Mouse (Mus musculus) small intestine, adult 2 months (tissue): ENCODE results near the gene Gper1. TPM values are rescaled to one million over a fixed set of nuclear protein-coding genes. Genes with fewer than 3 reads are reported as not detected.

Source experiments
- H3K27ac ChIP-seq: fragments of 200-500 bp; 2 replicates; pipeline ENCODE4 v1.5.1; 2012; ENCODE audit warnings: low read depth, low read length, control low read depth, inconsistent platforms; ENCODE audit not compliant: insufficient read depth
- H3K27me3 ChIP-seq: fragments of 200-500 bp; 2 replicates; pipeline ENCODE4 v1.6.1; 2012; ENCODE audit warnings: mild to moderate bottlenecking, moderate library complexity, low read length, inconsistent platforms; ENCODE audit not compliant: control insufficient read depth, insufficient read depth
- H3K36me3 ChIP-seq: fragments of 200-500 bp; 2 replicates; pipeline ENCODE4 v1.6.1; 2012; ENCODE audit warnings: mild to moderate bottlenecking, low read length, control low read depth, inconsistent platforms; ENCODE audit not compliant: control insufficient read depth, insufficient read depth
- H3K4me1 ChIP-seq: fragments of 200-500 bp; 2 replicates; pipeline ENCODE4 v1.6.1; 2012; ENCODE audit warnings: low read length, inconsistent platforms, mixed read lengths; ENCODE audit not compliant: control insufficient read depth, insufficient read depth, insufficient read length
- H3K4me3 ChIP-seq: fragments of 200-500 bp; 2 replicates; pipeline ENCODE4 v1.5.1; 2012; ENCODE audit warnings: low read depth, mild to moderate bottlenecking, control low read depth, inconsistent platforms, low read length, moderate library complexity
- CTCF ChIP-seq: fragments of 200-500 bp; IDR thresholded peaks from 2 replicates; pipeline ENCODE4 v1.5.1; 2012; ENCODE audit warnings: low read depth, mild to moderate bottlenecking, control low read depth, inconsistent platforms, low read length, moderate library complexity, mixed read lengths; ENCODE audit not compliant: insufficient replicate concordance, insufficient read length; ENCODE audit errors: extremely low read depth
- POLR2A ChIP-seq: fragments of 200-500 bp; IDR thresholded peaks from 2 replicates; pipeline ENCODE4 v1.6.1; 2012; ENCODE audit warnings: low read depth, mild to moderate bottlenecking, control low read depth, inconsistent platforms, low read length, moderate library complexity
- WGBS: fragments of 180-500 bp; shearing (Covaris S2); methylation state at CpG from one replicate; pipeline ENCODE4 v1.1.7; 2018; 5-methylcytosine and 5-hydroxymethylcytosine counted together
- polyA plus RNA-seq: library from polyadenylated mRNA; depleted of rRNA; stranded (reverse); fragments of >200 nt; gene quantifications from 2 replicates; pipeline ENCODE4 v1.2.3, GENCODE M21; 2012

Gper1 gene
- polyA plus RNA-seq, 1 experiment = 1.8 TPM

DNA sequence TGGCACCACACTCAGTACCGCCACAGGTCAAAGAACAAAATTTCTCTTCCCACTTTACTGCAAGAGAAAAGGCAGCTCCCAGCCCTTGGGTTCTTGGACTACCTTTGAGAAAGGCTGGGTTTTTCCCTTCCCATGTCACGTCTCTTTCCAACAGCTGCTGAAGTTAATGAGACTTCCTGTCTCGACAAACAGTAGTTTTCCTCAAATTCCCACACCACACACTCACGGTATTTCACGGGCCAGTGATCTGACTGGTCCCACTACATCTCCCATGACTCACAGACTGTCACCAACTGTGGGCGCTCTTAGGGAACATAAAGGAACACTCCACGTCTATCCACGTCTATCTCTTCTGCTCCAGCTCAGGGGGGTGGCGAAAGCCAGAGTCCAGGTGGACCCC, 2.2 kb downstream of the Gper1 start:
- Histone ChIP-seq H3K36me3 (no peaks in the 10 kb centered on the region), H3K27me3 (no peaks in the 10 kb centered on the region), H3K4me3 (no peak overlapping the region), H3K4me1 (peaks cover 28% of the 10 kb centered on the region), H3K27ac (no peak overlapping the region)
- TF ChIP-seq POLR2A (no peak), CTCF (no peak)
- 25% methylated on average over 9 of the region's 9 CpGs for WGBS

DNA sequence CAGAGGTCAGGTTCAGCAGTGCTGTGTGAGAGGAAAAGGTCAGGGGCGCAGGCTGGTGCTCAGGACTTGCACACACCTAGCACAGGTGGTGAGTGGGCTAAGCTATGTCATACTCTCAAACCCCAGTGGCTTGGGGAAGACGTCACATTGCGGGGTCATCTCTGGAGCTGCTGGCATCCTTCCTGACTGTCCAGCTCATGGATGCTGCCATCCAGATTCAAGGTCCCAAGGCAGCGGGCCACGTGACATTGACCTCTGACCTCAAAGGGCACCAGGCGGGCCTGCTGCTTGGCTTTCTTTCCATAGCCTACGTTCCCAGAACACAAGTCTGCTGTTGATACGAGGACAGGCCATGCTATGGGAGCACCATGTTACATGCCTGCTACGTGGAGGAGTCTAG, 4.0 kb downstream of the Gper1 start:
- Histone ChIP-seq H3K27me3 (no peaks in the 10 kb centered on the region), H3K4me3 (no peak overlapping the region), H3K36me3 (no peaks in the 10 kb centered on the region), H3K4me1 (peaks cover 36% of the 10 kb centered on the region), H3K27ac (no peak overlapping the region)
- WGBS = 76% methylated on average over 9 of the region's 9 CpGs
- TF ChIP-seq POLR2A (no peak), CTCF (no peak)

DNA sequence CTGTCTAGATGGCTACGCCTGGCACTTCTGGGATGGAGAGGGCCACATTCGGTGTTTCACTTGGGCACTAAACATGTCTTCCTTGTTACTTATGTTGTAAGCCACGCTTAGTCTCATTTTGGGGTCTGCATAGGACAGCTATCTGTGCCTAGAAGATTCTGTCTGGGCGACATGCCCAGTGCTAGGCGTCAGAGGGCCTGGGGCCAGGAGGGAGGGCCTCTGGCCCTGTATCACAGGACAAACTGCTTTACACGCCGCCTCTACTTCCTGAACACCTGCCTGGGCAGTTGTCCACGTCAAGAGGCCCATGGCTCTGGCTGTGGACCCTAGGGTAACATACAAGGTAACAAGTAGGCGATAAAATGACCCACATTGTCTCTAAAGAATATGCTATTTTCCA, 5.0 kb downstream of the Gper1 start:
- 17% methylated on average over 9 of the region's 9 CpGs for WGBS
- H3K27me3 ChIP-seq = no peaks in the 10 kb centered on the region

DNA sequence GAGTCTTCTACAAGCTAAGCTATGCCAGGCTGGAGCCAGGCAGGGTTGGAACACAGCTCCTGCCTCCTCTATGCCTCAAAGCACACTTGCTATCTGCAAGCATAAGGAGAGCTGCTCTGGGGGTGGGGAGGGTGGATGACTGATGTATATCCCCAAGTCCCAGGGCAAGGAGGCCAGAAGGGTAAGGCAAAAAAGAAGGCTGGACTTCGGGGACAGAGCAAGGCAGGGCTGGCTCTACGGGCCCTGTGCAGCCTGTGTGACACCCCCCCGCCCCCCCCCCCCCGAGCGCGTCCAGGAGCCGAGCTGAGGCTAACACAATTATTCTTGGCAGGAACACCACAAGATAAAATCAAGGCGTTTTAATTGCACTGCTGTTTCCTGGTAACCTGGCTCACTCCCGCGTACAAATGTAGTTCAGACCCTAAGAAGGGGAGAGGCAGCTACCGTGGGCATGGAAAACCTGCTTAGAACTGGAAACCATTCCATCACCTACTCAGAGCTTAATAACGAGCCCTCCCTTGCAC, 6.9 kb downstream of the Gper1 start:
- H3K27me3 ChIP-seq = no peaks in the 10 kb centered on the region
- no peaks in the 10 kb centered on the region for H3K36me3 ChIP-seq
- WGBS = 11% methylated on average over 11 of the region's 12 CpGs
- H3K27ac ChIP-seq = peak overlapping the region; percentile 13; the same call in 1 of the 2 replicates
- TF ChIP-seq CTCF = no peak
- TF ChIP-seq POLR2A = no peak
- H3K4me1 ChIP-seq = peaks cover 32% of the 10 kb centered on the region
- no peak overlapping the region for H3K4me3 ChIP-seq

More for the DNA sequence above, 5.0 kb downstream of the Gper1 start:
- no peak for TF ChIP-seq CTCF
- TF ChIP-seq POLR2A = no peak; the same call in 1 of the 2 replicates
- Histone ChIP-seq H3K4me3 (no peak overlapping the region), H3K4me1 (peaks cover 35% of the 10 kb centered on the region), H3K36me3 (no peaks in the 10 kb centered on the region), H3K27ac (no peak overlapping the region)

DNA sequence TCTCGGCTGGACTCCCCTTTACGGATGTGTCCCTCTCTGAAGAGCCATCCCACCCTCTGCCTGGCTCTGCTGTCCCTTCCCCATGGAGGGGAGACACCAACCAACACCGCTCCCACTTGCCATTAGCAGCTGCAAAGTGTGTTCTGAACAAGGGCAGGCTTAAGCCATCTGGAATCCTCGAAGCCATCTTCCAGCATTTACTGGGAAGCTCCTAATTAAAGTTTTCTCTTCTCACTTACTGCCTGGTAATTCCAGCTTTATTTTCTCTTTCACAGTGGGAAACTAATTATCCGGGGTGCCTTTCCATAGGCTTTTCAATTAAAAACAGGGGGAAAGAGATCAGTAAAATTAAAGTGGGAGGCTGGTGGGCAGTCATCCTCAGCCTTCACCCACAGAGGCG, 9.4 kb downstream of the Gper1 start:
- no peak for TF ChIP-seq POLR2A
- TF ChIP-seq CTCF = no peak
- peaks cover 29% of the 10 kb centered on the region for H3K4me1 ChIP-seq
- H3K36me3 ChIP-seq = no peaks in the 10 kb centered on the region
- no peak overlapping the region for H3K4me3 ChIP-seq
- no peaks in the 10 kb centered on the region for H3K27me3 ChIP-seq
- no peak overlapping the region for H3K27ac ChIP-seq
- 87% methylated on average over 6 of the region's 6 CpGs for WGBS

DNA sequence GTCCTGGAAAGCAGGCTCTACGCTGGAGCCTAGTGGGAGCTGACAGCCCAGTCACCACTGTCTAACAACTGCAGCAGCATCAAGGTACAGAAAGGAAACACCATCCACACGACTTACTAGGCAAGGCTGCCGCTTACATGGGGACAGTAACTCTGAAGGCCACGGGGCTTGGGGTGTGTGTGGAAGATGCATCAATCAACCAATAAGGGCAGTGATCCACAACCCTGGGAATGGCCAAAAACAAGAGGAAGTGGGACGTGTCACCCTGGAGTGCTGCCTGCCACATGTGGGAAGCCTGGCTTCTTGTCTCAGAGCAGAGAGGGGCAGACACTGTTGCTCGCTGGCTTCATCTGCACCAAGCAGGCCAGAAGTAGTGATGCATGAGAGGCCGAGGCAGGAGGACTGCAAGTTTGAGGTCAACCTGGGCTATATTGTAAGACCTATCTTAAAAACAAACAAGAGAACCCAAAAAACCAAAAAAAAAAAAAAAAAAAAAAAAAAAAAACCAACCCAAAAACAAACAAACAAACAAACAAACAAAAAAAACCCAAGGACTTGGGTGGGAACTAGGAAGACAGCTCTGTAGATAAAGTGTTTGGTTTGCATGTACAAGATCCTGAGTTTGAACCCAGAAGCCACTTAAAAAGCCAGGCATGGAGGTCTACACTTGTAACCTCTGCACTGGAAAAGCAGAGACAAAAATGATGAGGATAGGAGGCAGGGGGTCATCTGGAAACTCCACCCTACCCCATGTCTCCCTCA, 10.0 kb downstream of the Gper1 start:
- no peaks in the 10 kb centered on the region for H3K27me3 ChIP-seq
- TF ChIP-seq CTCF = no peak
- no peak for TF ChIP-seq POLR2A
- H3K4me1 ChIP-seq = peaks cover 27% of the 10 kb centered on the region
- H3K4me3 ChIP-seq = no peak overlapping the region
- H3K27ac ChIP-seq = no peak overlapping the region
- 89% methylated on average over 7 of the region's 7 CpGs for WGBS
- no peaks in the 10 kb centered on the region for H3K36me3 ChIP-seq

DNA sequence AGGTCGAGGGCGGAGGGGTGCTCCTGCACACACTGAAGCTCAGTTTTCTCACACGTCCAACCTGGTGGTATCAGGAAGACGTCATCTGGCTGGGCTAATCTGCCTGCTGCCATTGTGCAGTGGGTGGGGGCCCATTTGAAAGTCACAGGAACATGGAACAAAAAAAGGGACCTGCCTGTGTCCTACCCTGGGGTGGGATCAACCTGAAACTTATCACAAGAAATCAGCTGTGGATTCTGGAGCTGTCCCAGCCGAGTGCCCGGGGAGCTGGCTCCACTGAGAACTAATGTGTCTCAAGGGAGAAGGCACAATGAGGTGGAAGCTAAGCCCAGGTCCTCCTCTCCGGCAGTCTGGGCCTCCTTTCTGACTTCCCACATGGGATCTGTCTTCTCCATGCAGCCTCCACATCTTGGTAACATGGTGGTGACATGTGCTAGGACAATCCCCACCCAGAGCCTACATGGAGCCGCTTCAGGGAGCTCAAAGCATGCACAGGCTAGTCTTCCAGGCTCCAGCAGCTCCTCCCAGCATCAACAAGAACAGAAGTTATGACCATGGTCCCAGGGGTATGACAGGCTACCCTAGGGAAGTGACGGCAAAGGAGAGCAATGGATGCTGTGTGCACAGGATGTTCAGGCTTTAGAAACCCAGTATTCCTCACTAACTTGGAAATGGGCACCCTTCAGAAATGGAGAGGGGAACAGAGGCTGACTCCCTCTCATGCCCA, 11.1 kb downstream of the Gper1 start:
- Histone ChIP-seq H3K36me3 (no peaks in the 10 kb centered on the region), H3K27me3 (no peaks in the 10 kb centered on the region), H3K27ac (no peak overlapping the region), H3K4me1 (peaks cover 18% of the 10 kb centered on the region; the same call in 1 of the 2 replicates), H3K4me3 (no peak overlapping the region)
- TF ChIP-seq POLR2A = no peak
- TF ChIP-seq CTCF = no peak
- whole genome bisulfite sequencing = 89% methylated on average over 9 of the region's 9 CpGs

DNA sequence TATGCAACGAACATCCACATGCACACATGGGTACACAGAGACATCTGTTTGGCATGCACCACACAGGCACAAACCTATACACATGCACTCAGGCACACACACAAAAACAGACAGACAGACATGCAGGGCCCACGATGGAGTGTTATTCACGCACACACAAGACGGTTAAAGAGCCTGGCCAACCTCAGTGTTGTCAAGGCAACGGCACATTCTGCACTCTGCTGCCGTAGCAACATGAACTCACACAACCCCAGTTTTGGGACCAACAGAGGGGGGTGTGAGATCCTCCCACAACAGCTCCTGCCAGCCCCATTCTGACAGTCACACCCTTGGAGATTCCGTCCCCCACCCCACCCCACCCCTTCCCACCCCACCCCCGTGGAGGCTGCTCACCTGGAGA, 12.0 kb downstream of the Gper1 start:
- TF ChIP-seq CTCF (no peak), POLR2A (no peak)
- Histone ChIP-seq H3K27ac (no peak overlapping the region), H3K4me1 (peaks cover 10% of the 10 kb centered on the region; the same call in 1 of the 2 replicates), H3K36me3 (no peaks in the 10 kb centered on the region), H3K4me3 (no peak overlapping the region), H3K27me3 (no peaks in the 10 kb centered on the region)
- WGBS = 62% methylated on average over 8 of the region's 8 CpGs
